Comparison of ENCODE assay signal across 7 mouse cellular contexts in the genomic region with DNA sequence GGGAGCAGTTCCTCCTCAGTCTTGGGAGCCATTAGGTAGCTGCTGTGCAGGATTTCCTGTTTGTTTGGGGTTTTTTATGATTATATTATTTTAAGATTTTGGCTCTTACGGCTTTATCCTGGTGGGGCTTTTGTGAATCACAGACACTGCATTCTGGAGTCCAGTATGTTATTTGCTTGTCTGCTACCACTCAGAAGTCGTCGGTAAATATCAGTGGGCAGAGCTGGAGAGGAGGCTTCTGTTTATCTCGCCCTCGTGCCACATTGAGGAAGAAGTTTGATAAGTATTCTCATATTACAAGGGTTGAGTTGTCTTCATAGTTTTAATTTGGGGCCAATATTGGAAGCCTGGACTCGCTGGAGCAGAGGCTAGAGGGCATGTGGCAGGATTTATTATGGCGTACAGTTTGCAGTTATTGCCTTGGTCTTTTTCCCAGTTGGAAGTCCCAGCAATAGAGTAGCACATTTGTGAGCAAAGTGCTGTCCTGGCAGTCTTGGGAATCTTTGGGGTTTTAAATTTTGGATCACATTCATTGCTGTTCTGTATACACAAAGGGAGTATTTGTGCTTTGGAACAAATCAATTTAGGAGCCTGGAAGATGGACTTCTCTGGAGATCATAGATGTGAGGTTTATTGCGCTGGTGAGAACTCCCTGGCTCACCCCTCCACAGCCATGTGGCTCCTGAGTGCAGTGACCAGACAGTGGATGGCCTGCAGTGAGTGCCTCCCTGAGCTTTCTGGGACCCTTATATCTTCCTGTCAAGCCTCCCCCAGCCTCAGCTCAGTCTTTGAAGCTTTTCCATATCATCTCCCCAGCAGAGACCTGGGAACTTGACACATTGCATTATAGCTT.
A peak's percentile ranks its signal among the peaks of the same experiment; 100 is the strongest.
DNase-seq lines count a peak whose midpoint lies in the region; ATAC-seq lines count a peak whose summit lies in the region.

No protein-coding gene starts in this region.

- H3K9ac ChIP-seq in neural tube, embryonic 11.5 days (ENCODE audit: low read length): peak overlapping the region; percentile 5
- H3K9ac ChIP-seq in forebrain, embryonic 16.5 days (replicated peaks; ENCODE audit: low read depth, low read length): peak overlapping the region; percentile 49
- no peak overlapping the region for H3K9ac ChIP-seq in limb, embryonic 13.5 days

- no peak for DNase-seq in neural tube, embryonic 11.5 days (ENCODE audit: low spot score)
- DNase-seq in neural tube, embryonic 10.5 days (ENCODE audit: extremely low spot score, low spot score): no peak
- no peak for DNase-seq in spleen, adult 18-20 months
- DNase-seq in right cerebral cortex, postnatal 25 days: no peak
- no peak for DNase-seq in lung, postnatal 14 days

- peak overlapping the region; percentile 19 for H3K4me2 ChIP-seq in neural tube, embryonic 11.5 days (ENCODE audit: low read depth)
- peak overlapping the region; percentile 16 for H3K4me2 ChIP-seq in forebrain, embryonic 16.5 days (ENCODE audit: low read length)
- peak overlapping the region; percentile 35 for H3K4me2 ChIP-seq in limb, embryonic 13.5 days (replicated peaks)

- H3K27me3 ChIP-seq in neural tube, embryonic 11.5 days (ENCODE audit: control insufficient read depth, insufficient read depth, low read length): no peaks in the 10 kb centered on the region
- H3K27me3 ChIP-seq in forebrain, embryonic 16.5 days (replicated peaks; ENCODE audit: control insufficient read depth, insufficient read depth, low read length): no peaks in the 10 kb centered on the region
- peaks cover 6% of the 10 kb centered on the region; the same call in 1 of the 2 replicates for H3K27me3 ChIP-seq in limb, embryonic 13.5 days

- H3K4me1 ChIP-seq in neural tube, embryonic 11.5 days (ENCODE audit: control insufficient read depth, insufficient read depth, low read length): peaks cover 27% of the 10 kb centered on the region
- H3K4me1 ChIP-seq in forebrain, embryonic 16.5 days (replicated peaks; ENCODE audit: control insufficient read depth, insufficient read depth, low read length): peaks cover 40% of the 10 kb centered on the region
- H3K4me1 ChIP-seq in limb, embryonic 13.5 days: peaks cover 50% of the 10 kb centered on the region

- no peaks in the 10 kb centered on the region for H3K36me3 ChIP-seq in neural tube, embryonic 11.5 days (ENCODE audit: control insufficient read depth, insufficient read depth, low read length)
- H3K36me3 ChIP-seq in forebrain, embryonic 16.5 days (ENCODE audit: control insufficient read depth, insufficient read depth): no peaks in the 10 kb centered on the region
- peaks cover 4% of the 10 kb centered on the region for H3K36me3 ChIP-seq in limb, embryonic 13.5 days

- no peaks in the 10 kb centered on the region for H3K9me3 ChIP-seq in neural tube, embryonic 11.5 days (ENCODE audit: control insufficient read depth, low read length)
- H3K9me3 ChIP-seq in forebrain, embryonic 16.5 days (ENCODE audit: control insufficient read depth, low read length): no peaks in the 10 kb centered on the region
- no peaks in the 10 kb centered on the region for H3K9me3 ChIP-seq in limb, embryonic 13.5 days

- ATAC-seq in neural tube, embryonic 11.5 days (ENCODE audit: insufficient read depth, low FRiP score, low TSS enrichment): peak; percentile 35; the same call in 1 of the 2 replicates
- peak; percentile 41; the same call in 1 of the 2 replicates for ATAC-seq in forebrain, embryonic 16.5 days
- no peak; the same call in 1 of the 2 replicates for ATAC-seq in limb, embryonic 13.5 days (ENCODE audit: low FRiP score, low read depth)

- H3K27ac ChIP-seq in neural tube, embryonic 11.5 days (ENCODE audit: low read depth, low read length): peak overlapping the region; percentile 72
- peak overlapping the region; percentile 94 for H3K27ac ChIP-seq in forebrain, embryonic 16.5 days (ENCODE audit: low read length)
- peak overlapping the region; percentile 55 for H3K27ac ChIP-seq in limb, embryonic 13.5 days

- no peak overlapping the region for H3K4me3 ChIP-seq in neural tube, embryonic 11.5 days (ENCODE audit: low read depth, low read length)
- H3K4me3 ChIP-seq in forebrain, embryonic 16.5 days (replicated peaks; ENCODE audit: low read length): no peak overlapping the region
- no peak overlapping the region for H3K4me3 ChIP-seq in limb, embryonic 13.5 days

- 20% methylated on average over 8 of the region's 8 CpGs for WGBS in neural tube, embryonic 11.5 days
- WGBS in forebrain, embryonic 16.5 days: 18% methylated on average over 8 of the region's 8 CpGs
- WGBS in limb, embryonic 13.5 days: 18% methylated on average over 8 of the region's 8 CpGs
